Mouse (Mus musculus) ES-E14 (cell line): ENCODE data around the gene Cdk4. TPM values are rescaled to one million over a fixed set of nuclear protein-coding genes. Genes with fewer than 3 reads are reported as not detected.

Experiments used
- DNase-seq: peaks from one replicate; pipeline ENCODE4 v3.0.0-alpha.2; 2013; ENCODE audit warnings: low read depth, low spot score
- H3K27ac ChIP-seq: 2 replicates; pipeline ENCODE4 v1.5.1; 2012; ENCODE audit warnings: low read depth, mild to moderate bottlenecking, low read length, moderate library complexity, mixed read lengths; ENCODE audit not compliant: poor library complexity, insufficient read depth, severe bottlenecking
- H3K36me3 ChIP-seq: 2 replicates; pipeline ENCODE4 v1.6.1; 2012; ENCODE audit warnings: mild to moderate bottlenecking, low read length, moderate library complexity, mixed read lengths; ENCODE audit not compliant: control insufficient read depth, poor library complexity, insufficient read depth, severe bottlenecking
- H3K4me1 ChIP-seq, 2 experiments: fragments of 150-350 bp in 1 of 2; sonication (generic) in 1 of 2; 2 replicates each; pipeline ENCODE4 v1.6.1; 2012; ENCODE audit warnings: low read length in 2 of 2, mild to moderate bottlenecking in 1 of 2, mixed read lengths in 1 of 2; ENCODE audit not compliant: control insufficient read depth in 2 of 2, insufficient read depth in 2 of 2, poor library complexity in 1 of 2
- H3K4me3 ChIP-seq, 2 experiments: fragments of 150-350 bp in 1 of 2; sonication (generic) in 1 of 2; 2 replicates each; pipeline ENCODE4 v1.5.1; 2012; ENCODE audit warnings: low read length in 2 of 2, low read depth in 1 of 2, mild to moderate bottlenecking in 1 of 2, mixed read lengths in 1 of 2; ENCODE audit not compliant: insufficient read depth in 1 of 2, poor library complexity in 1 of 2, severe bottlenecking in 1 of 2
- H3K9ac ChIP-seq: 2 replicates; pipeline ENCODE4 v1.6.1; 2012; ENCODE audit warnings: low read depth, mild to moderate bottlenecking, low read length, mixed read lengths; ENCODE audit not compliant: poor library complexity, insufficient read depth, severe bottlenecking
- H3K9me3 ChIP-seq: fragments of 150-350 bp; sonication (generic); 2 replicates; pipeline ENCODE4 v1.6.1; 2012; ENCODE audit warnings: low read depth, mild to moderate bottlenecking, low read length; ENCODE audit not compliant: control insufficient read depth, insufficient read depth
- CHD2 ChIP-seq: IDR thresholded peaks from 2 replicates; pipeline ENCODE4 v1.6.1; 2014; ENCODE audit warnings: mild to moderate bottlenecking, low read depth, low read length, inconsistent platforms
- HCFC1 ChIP-seq: IDR thresholded peaks from 2 replicates; pipeline ENCODE4 v1.6.1; 2012; ENCODE audit warnings: low read length, inconsistent platforms, borderline replicate concordance; ENCODE audit not compliant: insufficient read depth
- MAFK ChIP-seq: IDR thresholded peaks from 2 replicates; pipeline ENCODE4 v1.6.1; 2014; ENCODE audit warnings: mild to moderate bottlenecking, low read depth, low read length, inconsistent platforms; ENCODE audit not compliant: insufficient read depth
- ZC3H11A ChIP-seq: IDR thresholded peaks from 2 replicates; pipeline ENCODE4 v1.6.1; 2012; ENCODE audit warnings: low read depth, mild to moderate bottlenecking, inconsistent platforms, low read length, borderline replicate concordance
- ZNF384 ChIP-seq: IDR thresholded peaks from 2 replicates; pipeline ENCODE4 v1.6.1; 2012; ENCODE audit warnings: low read depth, low read length, inconsistent platforms
- in situ Hi-C, 2 experiments: fragments of 600-800 bp; cut with MboI; formaldehyde crosslinking; loops; one replicate each; pipeline ENCODE4 v1.15.1; 2025; ENCODE audit warnings: low sequenced_read_pairs in 2 of 2, inconsistent platforms in 1 of 2; ENCODE audit not compliant: unreplicated experiment in 2 of 2
- total RNA-seq: library from RNA; depleted of rRNA; stranded (reverse); fragments of 300-350 nt; gene quantifications from 2 replicates; pipeline ENCODE4 v1.2.3, GENCODE M21; 2012

Gene Cdk4
- total RNA-seq, 1 experiment = 522 TPM

DNA sequence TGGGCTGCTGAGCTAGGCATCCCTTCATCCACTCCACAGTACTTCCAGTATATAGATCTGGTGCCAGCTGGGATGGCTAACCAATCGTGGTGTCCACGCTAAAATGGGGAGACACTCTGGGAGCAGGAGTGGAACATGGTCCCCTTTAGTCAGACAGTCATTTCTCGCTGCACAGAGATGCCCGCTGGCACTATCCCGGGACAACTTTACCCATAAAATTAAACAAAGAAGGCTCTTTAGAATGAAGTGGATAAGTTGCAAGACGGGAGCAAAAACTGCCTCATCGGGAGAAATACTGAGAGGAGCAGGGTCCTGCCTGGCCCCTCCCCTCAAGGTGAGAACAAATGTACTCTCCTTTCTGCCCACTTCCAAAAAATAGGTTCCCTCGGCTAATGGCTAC lies 4.6 kb upstream of the Cdk4 start:
- no peak overlapping the region for H3K27ac ChIP-seq
- TF ChIP-seq ZC3H11A = no peak
- TF ChIP-seq CHD2 = no peak
- TF ChIP-seq MAFK = no peak
- TF ChIP-seq ZNF384 = no peak
- TF ChIP-seq HCFC1 = no peak
- peaks cover 2 to 20% of the 10 kb centered on the region in 2 experiments; a peak in 2 of 4 replicates for H3K4me1 ChIP-seq

GRCm38 (mm10) chr10:127059174-127059967 lies 4.0 kb upstream of the Cdk4 start:
- Histone ChIP-seq H3K4me1 (peaks cover 2 to 18% of the 10 kb centered on the region in 2 experiments; a peak in 2 of 4 replicates), H3K9ac (peak overlapping the region; percentile 71), H3K36me3 (peaks cover 15% of the 10 kb centered on the region; the same call in 1 of the 2 replicates), H3K4me3 (peak overlapping the region; percentile 68 to 88; a peak in 3 of 4 replicates), H3K27ac (no peak overlapping the region), H3K9me3 (no peaks in the 10 kb centered on the region)
- in situ Hi-C loops = no loop called here
- TF ChIP-seq CHD2 (no peak), ZC3H11A (no peak), ZNF384 (no peak), HCFC1 (no peak), MAFK (no peak)
- DNase-seq = no peak

More for the DNA sequence above, 4.6 kb upstream of the Cdk4 start:
- H3K36me3 ChIP-seq = peaks cover 12% of the 10 kb centered on the region; the same call in 1 of the 2 replicates
- in situ Hi-C loops = no loop called here
- no peak for DNase-seq
- peak overlapping the region; percentile 31 to 88; a peak in 3 of 4 replicates for H3K4me3 ChIP-seq
- H3K9ac ChIP-seq = no peak overlapping the region
- no peaks in the 10 kb centered on the region for H3K9me3 ChIP-seq

DNA sequence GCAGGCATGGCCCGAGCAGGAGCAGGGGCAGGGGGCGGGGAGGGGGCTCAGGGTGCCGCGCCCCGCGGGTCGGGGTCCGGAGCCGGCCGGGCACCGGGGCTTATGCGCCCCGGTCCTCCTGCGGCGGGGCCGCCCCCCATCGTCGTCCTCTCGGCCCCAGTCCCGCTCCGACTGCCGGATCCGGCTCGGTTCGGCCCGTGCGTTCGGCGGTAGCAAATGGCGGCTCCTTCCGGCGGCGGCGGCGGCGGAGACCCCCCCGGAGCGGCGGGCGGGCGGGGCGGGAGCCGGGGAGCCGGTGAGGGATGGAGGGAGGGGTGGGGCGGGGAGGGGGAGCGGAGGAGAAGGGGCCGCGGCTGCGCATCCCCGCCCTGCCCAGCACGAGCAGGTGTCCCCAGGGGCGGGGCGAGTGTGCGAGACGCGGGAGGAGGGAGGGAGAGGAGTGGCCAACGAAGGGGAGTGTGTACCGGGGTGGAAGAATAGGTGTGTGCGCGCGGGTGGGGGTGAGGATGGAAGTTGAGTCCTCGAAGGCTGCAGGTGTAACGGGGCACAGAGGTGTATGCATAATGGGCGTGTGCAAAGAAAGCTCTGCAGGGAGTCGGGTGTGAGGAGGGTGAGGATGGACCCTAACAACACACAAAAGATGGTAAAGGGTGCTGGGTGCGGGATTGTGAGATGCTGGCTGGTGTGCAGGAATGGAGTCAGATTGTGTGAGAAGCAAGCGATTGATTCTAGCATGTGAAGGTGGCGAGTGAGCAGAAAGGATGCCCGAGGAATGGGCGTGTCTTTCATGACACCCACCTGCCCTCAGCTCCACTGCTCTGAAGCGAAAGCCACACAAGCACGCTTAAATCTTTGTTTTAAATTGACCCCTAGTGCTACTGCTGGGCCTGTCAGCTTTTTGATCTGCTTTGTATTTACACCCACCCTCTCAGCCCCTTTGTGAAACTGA lies 3.1 kb upstream of the Cdk4 start, which contains the start of gene March9:
Gene March9 (minus strand): TSS at position 217 of the 949 bp plus-strand sequence.
- no peaks in the 10 kb centered on the region for H3K9me3 ChIP-seq
- H3K4me3 ChIP-seq = peak within 1 kb of the TSS; percentile 68 to 88
- peaks cover 2 to 21% of the 10 kb centered on the region in 2 experiments; a peak in 3 of 4 replicates for H3K4me1 ChIP-seq
- DNase-seq = no peak
- no peak within 1 kb of the TSS for H3K27ac ChIP-seq
- H3K36me3 ChIP-seq = peaks cover 23% of the 10 kb centered on the region
- peak within 1 kb of the TSS; percentile 71 for H3K9ac ChIP-seq
- in situ Hi-C loops = no loop called here
- TF ChIP-seq MAFK (no peak), ZNF384 (no peak), HCFC1 (no peak), ZC3H11A (no peak), CHD2 (no peak)

- Histone ChIP-seq H3K27ac (no peak overlapping the region), H3K9me3 (no peaks in the 10 kb centered on the region), H3K9ac (no peak overlapping the region), H3K4me3 (no peak overlapping the region), H3K4me1 (peaks cover 2 to 19% of the 10 kb centered on the region in 2 experiments; a peak in 3 of 4 replicates), H3K36me3 (peaks cover 30% of the 10 kb centered on the region)
- DNase-seq = no peak
- in situ Hi-C loops = no loop called here
- no peak for TF ChIP-seq CHD2
- TF ChIP-seq ZNF384 = no peak
- no peak for TF ChIP-seq ZC3H11A
- TF ChIP-seq MAFK = no peak
- TF ChIP-seq HCFC1 = no peak
Observed at GRCm38 (mm10) chr10:127061085-127061484, 2.2 kb upstream of the Cdk4 start.
